Mouse (Mus musculus) left cerebral cortex, postnatal 36 days (tissue): ENCODE measurements at regions not wholly inside any gene's neighbourhood (a gene's known extent, or its start where the extent isn't known, plus 50 kb on each side); places are given as distances from the start of the nearest gene placed in this dataset.

Experiments used
- DNase-seq, 2 experiments: peaks; one replicate each; pipeline ENCODE4 v3.0.0; 2021 to 2022; ENCODE audit warnings: low spot score in 2 of 2, mixed read lengths in 1 of 2
- intact Hi-C: fragments of 180-260 bp; cut with DNase I; formaldehyde crosslinking; loops from one replicate; pipeline ENCODE4 v1.15.1; 2025

GRCm38 (mm10) chr1:88577498-88578230 lies 67.8 kb upstream of the Glrp1 start:
- DNase-seq = no peak
- intact Hi-C loops = no loop called here

- intact Hi-C loops = no loop called here
Observed at GRCm38 (mm10) chr1:88575917-88576669, 66.2 kb upstream of the Glrp1 start.

GRCm38 (mm10) chr1:88575291-88575690 lies 65.4 kb upstream of the Glrp1 start:
- DNase-seq = no peak
- intact Hi-C loops = no loop called here

More at GRCm38 (mm10) chr1:88575917-88576669, 66.2 kb upstream of the Glrp1 start:
- DNase-seq = no peak

GRCm38 (mm10) chr1:88572161-88572560 lies 62.3 kb upstream of the Glrp1 start:
- DNase-seq = no peak
- intact Hi-C loops = no loop called here

GRCm38 (mm10) chr1:88568447-88569053 lies 58.7 kb upstream of the Glrp1 start:
- intact Hi-C loops = no loop called here

GRCm38 (mm10) chr1:88567198-88567597 lies 57.3 kb upstream of the Glrp1 start:
- intact Hi-C loops = no loop called here
- DNase-seq = no peak

More at GRCm38 (mm10) chr1:88568447-88569053, 58.7 kb upstream of the Glrp1 start:
- no peak for DNase-seq

GRCm38 (mm10) chr1:88566426-88566825 lies 56.6 kb upstream of the Glrp1 start:
- no peak for DNase-seq
- intact Hi-C loops = no loop called here

DNA sequence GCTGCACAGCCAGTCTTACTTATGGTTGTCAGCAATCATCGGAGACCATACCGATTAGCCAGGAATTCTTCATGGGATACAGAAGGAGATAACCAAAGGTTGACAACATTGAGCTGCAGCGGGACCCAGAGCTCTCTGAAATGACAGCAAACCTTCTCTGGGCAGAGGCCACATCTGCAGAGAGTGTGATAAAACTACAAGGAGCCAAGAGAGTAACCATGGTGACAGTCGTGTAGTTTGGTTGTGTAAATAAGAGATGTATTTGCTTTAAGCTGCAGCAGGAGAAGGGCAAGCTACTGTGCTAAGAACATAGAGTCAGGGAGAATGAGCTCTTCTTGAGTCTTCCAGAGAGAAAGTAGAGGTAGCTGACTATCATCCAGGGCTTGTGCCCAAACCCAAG lies 55.0 kb upstream of the Glrp1 start:
- intact Hi-C loops = no loop called here
- DNase-seq = no peak

DNA sequence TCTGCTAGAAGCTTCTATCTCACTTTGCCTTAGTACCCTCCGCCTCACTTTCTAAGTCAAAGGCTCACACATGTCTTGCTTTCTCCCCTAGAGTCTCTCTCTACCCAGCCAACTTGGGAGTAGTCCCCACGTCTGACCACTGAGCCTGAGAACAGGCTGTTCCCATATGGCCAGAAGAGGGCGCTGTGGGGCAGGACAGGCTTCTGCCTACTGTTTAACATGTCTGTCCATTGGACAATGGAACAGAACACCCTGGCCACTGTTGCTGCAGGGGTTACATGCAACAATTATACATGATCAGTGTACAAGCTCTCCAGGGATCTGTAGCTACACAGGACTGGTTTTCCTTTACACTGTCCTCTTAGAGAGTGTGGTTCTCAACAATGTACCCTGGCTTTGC lies 52.5 kb upstream of the Glrp1 start:
- DNase-seq = peak; percentile 65 to 71
- intact Hi-C loops = loop anchor here (2.0 kb wide), 1 partner anchor 140 kb away; the partner anchor contains the start of gene Arl4c

GRCm38 (mm10) chr1:88560771-88561170 lies 50.9 kb upstream of the Glrp1 start:
- intact Hi-C loops = no loop called here
- no peak for DNase-seq
